Mouse (Mus musculus) hematopoietic stem cell, adult 5-6 weeks (primary cell): ENCODE measurements around the gene Olfr263. TPM values are rescaled to one million over a fixed set of nuclear protein-coding genes. Genes with fewer than 3 reads are reported as not detected.

Experiments
- ATAC-seq, 2 experiments: fragments of 125-278 bp in 1 of 2; replicated peaks in 1 of 2; 2 replicates each; pipeline ENCODE4 v1.8.0; 2016 to 2017; ENCODE audit warnings: inconsistent platforms in 2 of 2, mild to moderate bottlenecking in 2 of 2, moderate number of reproducible peaks in 2 of 2, low read depth in 1 of 2, moderate TSS enrichment in 1 of 2; ENCODE audit not compliant: low FRiP score in 2 of 2, poor library complexity in 2 of 2, severe bottlenecking in 2 of 2, insufficient read depth in 1 of 2, low TSS enrichment in 1 of 2
- total RNA-seq: library from RNA; stranded (forward); fragments of 172-1452, 232-1000 nt; gene quantifications from 2 replicates; pipeline ENCODE4 v1.2.3, GENCODE M21; 2017

The Olfr263 gene
- total RNA-seq, 1 experiment from 2014 or later: not detected

- ATAC-seq: peak in 1 of 2 experiments; percentile 9; a peak in 2 of 4 replicates
Measured at GRCm38 (mm10) chr13:21167910-21168300, 38.5 kb downstream of the Olfr263 start.

- ATAC-seq: no peak
Measured at GRCm38 (mm10) chr13:21168371-21169011, 39.1 kb downstream of the Olfr263 start.

GRCm38 (mm10) chr13:21169121-21169656 is 39.8 kb downstream of the Olfr263 start:
- no peak for ATAC-seq

GRCm38 (mm10) chr13:21169657-21170430 is 40.4 kb downstream of the Olfr263 start:
- peak; percentile 43 to 51 for ATAC-seq

- no peak for ATAC-seq
Measured at GRCm38 (mm10) chr13:21170431-21171155, 41.2 kb downstream of the Olfr263 start.

GRCm38 (mm10) chr13:21171156-21171530 is 41.7 kb downstream of the Olfr263 start:
- ATAC-seq: no peak

GRCm38 (mm10) chr13:21171600-21172150 is 42.2 kb downstream of the Olfr263 start:
- ATAC-seq: no peak

GRCm38 (mm10) chr13:21172241-21173027 is 43.0 kb downstream of the Olfr263 start:
- peak; percentile 13 to 28; a peak in 1 of 4 replicates for ATAC-seq

- ATAC-seq: no peak
Measured at GRCm38 (mm10) chr13:21173072-21173471, 43.6 kb downstream of the Olfr263 start.

- ATAC-seq: no peak
Measured at GRCm38 (mm10) chr13:21176733-21177132, 47.3 kb downstream of the Olfr263 start.

GRCm38 (mm10) chr13:21177657-21178056 is 48.2 kb downstream of the Olfr263 start:
- ATAC-seq: no peak

- peak in 1 of 2 experiments; percentile 14; a peak in 1 of 4 replicates for ATAC-seq
Measured at GRCm38 (mm10) chr13:21178364-21178763, 48.9 kb downstream of the Olfr263 start.

GRCm38 (mm10) chr13:21179367-21179723 is 49.9 kb downstream of the Olfr263 start, which contains the start of gene Trim27:
Gene Trim27 (plus strand): TSS chr13:21179445.
- peak; percentile 52 to 60 for ATAC-seq

GRCm38 (mm10) chr13:21179724-21180550 is 50.5 kb downstream of the Olfr263 start:
- ATAC-seq: peak; percentile 77 to 80

- ATAC-seq: peak; percentile 65
Measured at GRCm38 (mm10) chr13:21180551-21181530, 51.4 kb downstream of the Olfr263 start.
